Mouse (Mus musculus): ENCODE results near the gene Plaur. TPM values are rescaled to one million over a fixed set of nuclear protein-coding genes. Genes with fewer than 3 reads are reported as not detected.
"Not testable (repeated sequence)": the region's sequence is repeated elsewhere in the genome, so short reads cannot be mapped to it uniquely, and the experiment has no call there.

Gene Plaur
- polyA plus RNA-seq, 1 experiment from 2014 or later, result 3.5 TPM

DNA sequence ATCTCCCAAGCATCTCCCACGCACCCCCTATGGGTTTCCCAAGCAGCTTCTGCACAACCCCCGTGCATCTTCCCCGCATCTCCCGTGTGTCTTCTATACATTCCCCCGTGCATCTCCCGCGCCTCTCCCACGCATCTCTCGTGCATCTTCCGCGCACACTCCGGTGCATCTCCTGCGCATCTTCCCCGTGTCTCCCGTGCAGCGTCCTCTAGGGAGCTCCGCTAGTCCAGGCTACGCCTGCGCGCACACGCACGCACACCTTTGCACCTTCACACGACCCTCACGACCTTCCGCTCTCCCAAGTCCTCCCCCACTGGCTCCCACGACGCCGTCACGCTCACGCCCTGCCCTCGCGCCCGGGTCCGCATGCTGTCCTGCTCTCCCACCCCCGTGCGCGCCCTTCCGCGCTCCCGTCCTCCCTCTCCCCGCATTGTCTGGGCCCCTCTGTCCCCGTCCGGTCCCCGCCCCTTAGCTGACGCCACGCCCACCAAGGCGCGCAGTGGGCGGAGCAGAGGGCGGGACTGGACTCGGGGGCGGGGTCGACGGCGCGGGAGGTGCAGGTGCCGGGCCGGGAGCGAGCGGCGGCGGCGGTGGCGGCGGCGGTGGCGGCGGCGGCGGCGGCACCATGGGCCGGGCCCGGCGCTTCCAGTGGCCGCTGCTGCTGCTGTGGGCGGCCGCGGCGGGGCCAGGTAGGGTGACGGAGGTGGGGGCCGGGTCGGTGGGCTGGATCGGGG, 19.4 kb downstream of the Plaur start, which contains the start of gene Cadm4:
TSS of gene Cadm4 (plus strand) at position 550 of the 734 bp plus-strand sequence.
- Histone ChIP-seq H3K4me1 (peaks cover 16% of the 10 kb centered on the region), H3K27ac (no peak within 1 kb of the TSS), H3K9ac (peak within 1 kb of the TSS; percentile 72), H3K4me3 (peak within 1 kb of the TSS; percentile 67), H3K36me3 (no peaks in the 10 kb centered on the region), H3K4me2 (replicated peaks) (peak within 1 kb of the TSS; percentile 97), H3K9me3 (no peaks in the 10 kb centered on the region), H3K27me3 (peaks cover 38% of the 10 kb centered on the region)
- under 1% methylated on average over 53 of the region's 83 CpGs for WGBS
- ATAC-seq (ENCODE audit: low FRiP score, low read depth), result peak; percentile 83

DNA sequence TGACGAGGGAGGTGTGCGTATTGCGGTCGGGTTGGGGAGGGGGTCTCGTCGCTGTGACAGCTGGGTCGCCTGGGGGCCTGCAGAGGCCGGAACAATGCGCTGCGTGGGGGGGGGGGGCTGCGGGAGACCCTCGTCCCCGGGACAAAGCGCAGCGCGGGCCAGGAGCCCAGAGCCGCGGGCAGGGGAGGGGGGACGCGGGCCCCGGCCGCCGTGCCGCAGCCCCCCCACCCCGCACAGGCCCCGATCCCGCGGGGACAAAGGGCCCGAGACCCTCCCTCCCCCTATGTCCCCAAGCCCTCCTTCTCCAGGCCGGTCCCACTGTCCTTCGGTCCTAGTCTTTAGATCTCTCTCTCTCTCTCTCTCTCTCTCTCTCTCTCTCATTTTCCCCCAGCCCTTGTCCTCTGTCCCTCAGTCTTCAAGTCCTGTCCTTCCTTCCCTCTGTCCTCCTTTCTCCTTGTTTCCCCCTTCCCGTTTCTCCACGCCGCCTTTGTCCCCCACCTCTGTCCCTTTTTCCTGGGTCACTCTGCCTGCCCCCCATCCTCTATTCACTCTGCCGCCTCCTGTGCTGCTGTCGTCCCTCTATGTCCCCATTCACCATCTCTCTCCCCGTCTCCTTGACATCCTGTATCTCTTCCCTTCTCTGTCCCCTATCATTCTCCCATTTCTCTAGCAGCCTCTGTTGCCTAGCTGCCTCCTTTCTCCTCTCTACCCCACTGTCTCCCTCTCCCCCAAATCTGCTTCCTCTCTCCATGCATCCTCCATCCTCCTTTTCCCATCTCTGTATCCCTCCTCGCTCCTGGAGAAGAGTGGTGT, 20.1 kb downstream of the Plaur start:
- peaks cover 22% of the 10 kb centered on the region for H3K4me1 ChIP-seq
- H3K4me2 ChIP-seq (replicated peaks), result peak overlapping the region; percentile 97
- H3K27ac ChIP-seq, result no peak overlapping the region
- H3K9me3 ChIP-seq, result no peaks in the 10 kb centered on the region
- peaks cover 38% of the 10 kb centered on the region for H3K27me3 ChIP-seq
- H3K4me3 ChIP-seq, result peak overlapping the region; percentile 67
- no peaks in the 10 kb centered on the region for H3K36me3 ChIP-seq
- 4% methylated on average over 14 of the region's 38 CpGs for WGBS
- ATAC-seq (ENCODE audit: low FRiP score, low read depth), result no peak; the same call in 1 of the 2 replicates
- H3K9ac ChIP-seq, result peak overlapping the region; percentile 72

GRCm38 (mm10) chr7:24483291-24483690, 21.0 kb downstream of the Plaur start:
- WGBS, result 41% methylated on average over 6 of the region's 6 CpGs
- not testable (repeated sequence) for H3K36me3 ChIP-seq; H3K27ac ChIP-seq; H3K9ac ChIP-seq; ATAC-seq (ENCODE audit: low FRiP score, low read depth); H3K9me3 ChIP-seq
- H3K27me3 ChIP-seq, result peaks cover 38% of the 10 kb centered on the region
- peak overlapping the region; percentile 97 for H3K4me2 ChIP-seq (replicated peaks)
- peak overlapping the region; percentile 67 for H3K4me3 ChIP-seq
- peaks cover 22% of the 10 kb centered on the region for H3K4me1 ChIP-seq

DNA sequence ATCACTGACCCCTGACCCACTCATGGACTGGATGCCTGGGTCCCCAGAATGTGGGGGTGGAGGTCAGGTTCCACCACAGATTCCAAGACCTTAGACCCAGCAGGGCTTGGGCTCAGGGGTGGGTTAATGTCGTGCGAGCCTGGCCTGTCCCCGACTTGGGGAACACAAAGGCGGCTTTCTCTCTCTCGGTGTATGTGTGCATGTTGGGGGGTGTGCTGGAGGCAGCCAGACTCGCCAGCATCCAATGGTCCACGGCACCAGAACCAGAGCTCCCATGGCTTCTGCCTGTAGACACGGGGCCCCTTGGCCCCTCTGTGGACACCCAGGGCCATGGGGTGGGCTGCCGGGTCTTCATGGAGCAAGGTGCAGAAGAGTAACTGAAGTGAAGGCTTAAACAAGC, 23.2 kb downstream of the Plaur start:
- peaks cover 22% of the 10 kb centered on the region for H3K4me1 ChIP-seq
- H3K4me2 ChIP-seq (replicated peaks), result no peak overlapping the region
- no peak overlapping the region for H3K27ac ChIP-seq
- no peaks in the 10 kb centered on the region for H3K9me3 ChIP-seq
- H3K27me3 ChIP-seq, result peaks cover 33% of the 10 kb centered on the region
- WGBS, result 69% methylated on average over 9 of the region's 9 CpGs
- no peak overlapping the region for H3K4me3 ChIP-seq
- no peaks in the 10 kb centered on the region for H3K36me3 ChIP-seq
- ATAC-seq (ENCODE audit: low FRiP score, low read depth), result no peak
- H3K9ac ChIP-seq, result no peak overlapping the region

DNA sequence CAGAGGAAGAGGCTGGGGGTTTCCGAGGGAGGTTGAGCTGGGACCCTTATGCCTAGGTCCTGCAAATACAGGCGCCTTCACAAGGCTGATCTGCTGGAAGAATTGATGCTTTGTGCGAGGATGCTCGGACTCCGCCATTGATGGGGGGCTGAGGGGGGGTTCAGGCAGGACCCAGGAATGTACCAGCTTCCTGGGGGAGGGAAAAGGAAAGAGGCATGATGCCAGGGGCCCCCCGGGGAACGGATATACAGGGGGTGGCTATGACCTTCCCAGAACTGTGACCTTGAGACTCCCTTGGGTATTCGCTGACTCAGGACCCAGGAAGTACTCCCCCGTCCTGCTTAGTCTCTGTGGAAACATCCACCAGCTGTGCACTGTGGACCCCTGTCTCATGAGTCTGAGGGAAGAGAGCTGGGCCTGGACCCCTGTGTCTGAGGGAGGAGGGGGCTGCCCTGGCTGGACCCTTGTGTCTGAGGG, 24.4 kb downstream of the Plaur start:
- Histone ChIP-seq H3K4me2 (replicated peaks) (no peak overlapping the region), H3K27ac (no peak overlapping the region), H3K9ac (no peak overlapping the region), H3K36me3 (no peaks in the 10 kb centered on the region), H3K4me3 (no peak overlapping the region), H3K27me3 (peaks cover 25% of the 10 kb centered on the region), H3K9me3 (no peaks in the 10 kb centered on the region), H3K4me1 (peaks cover 13% of the 10 kb centered on the region; the same call in 1 of the 2 replicates)
- ATAC-seq (ENCODE audit: low FRiP score, low read depth), result no peak
- 59% methylated on average over 9 of the region's 9 CpGs for WGBS

DNA sequence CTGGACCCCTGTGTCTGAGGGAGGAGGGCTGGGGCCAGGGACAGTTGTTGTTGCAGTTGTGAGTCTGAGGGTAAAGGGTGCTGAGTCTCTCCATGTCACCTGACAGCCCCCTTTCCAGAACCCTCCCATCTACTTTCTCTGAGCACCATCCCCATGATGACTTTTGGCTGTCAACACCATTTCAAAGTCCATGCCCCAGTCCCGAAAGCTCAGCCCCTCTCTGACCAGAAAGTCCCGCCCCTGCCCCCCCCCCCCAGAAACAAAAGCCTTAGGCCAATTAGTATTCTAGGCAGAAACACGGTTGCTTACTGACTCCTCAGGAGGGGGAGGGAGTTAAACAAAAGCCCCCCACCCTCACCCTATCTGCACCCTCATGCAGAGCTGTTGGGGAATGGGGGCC, 25.1 kb downstream of the Plaur start:
- no peak overlapping the region for H3K4me3 ChIP-seq
- 49% methylated on average over 3 of the region's 3 CpGs for WGBS

GRCm38 (mm10) chr7:24488303-24488702, 26.0 kb downstream of the Plaur start:
- peaks cover 7% of the 10 kb centered on the region; the same call in 1 of the 2 replicates for H3K4me1 ChIP-seq
- no peak overlapping the region for H3K27ac ChIP-seq
- 88% methylated on average over 8 of the region's 8 CpGs for WGBS
- H3K4me2 ChIP-seq (replicated peaks), result no peak overlapping the region
- peaks cover 14% of the 10 kb centered on the region for H3K27me3 ChIP-seq
- H3K36me3 ChIP-seq, result no peaks in the 10 kb centered on the region
- no peaks in the 10 kb centered on the region for H3K9me3 ChIP-seq
- no peak overlapping the region for H3K4me3 ChIP-seq
- no peak overlapping the region for H3K9ac ChIP-seq
- no peak for ATAC-seq (ENCODE audit: low FRiP score, low read depth)

More for the DNA sequence above, 25.1 kb downstream of the Plaur start:
- Histone ChIP-seq H3K36me3 (no peaks in the 10 kb centered on the region), H3K27me3 (peaks cover 22% of the 10 kb centered on the region), H3K9me3 (no peaks in the 10 kb centered on the region), H3K9ac (no peak overlapping the region), H3K27ac (no peak overlapping the region), H3K4me2 (replicated peaks) (no peak overlapping the region), H3K4me1 (peaks cover 13% of the 10 kb centered on the region; the same call in 1 of the 2 replicates)
- no peak; the same call in 1 of the 2 replicates for ATAC-seq (ENCODE audit: low FRiP score, low read depth)

DNA sequence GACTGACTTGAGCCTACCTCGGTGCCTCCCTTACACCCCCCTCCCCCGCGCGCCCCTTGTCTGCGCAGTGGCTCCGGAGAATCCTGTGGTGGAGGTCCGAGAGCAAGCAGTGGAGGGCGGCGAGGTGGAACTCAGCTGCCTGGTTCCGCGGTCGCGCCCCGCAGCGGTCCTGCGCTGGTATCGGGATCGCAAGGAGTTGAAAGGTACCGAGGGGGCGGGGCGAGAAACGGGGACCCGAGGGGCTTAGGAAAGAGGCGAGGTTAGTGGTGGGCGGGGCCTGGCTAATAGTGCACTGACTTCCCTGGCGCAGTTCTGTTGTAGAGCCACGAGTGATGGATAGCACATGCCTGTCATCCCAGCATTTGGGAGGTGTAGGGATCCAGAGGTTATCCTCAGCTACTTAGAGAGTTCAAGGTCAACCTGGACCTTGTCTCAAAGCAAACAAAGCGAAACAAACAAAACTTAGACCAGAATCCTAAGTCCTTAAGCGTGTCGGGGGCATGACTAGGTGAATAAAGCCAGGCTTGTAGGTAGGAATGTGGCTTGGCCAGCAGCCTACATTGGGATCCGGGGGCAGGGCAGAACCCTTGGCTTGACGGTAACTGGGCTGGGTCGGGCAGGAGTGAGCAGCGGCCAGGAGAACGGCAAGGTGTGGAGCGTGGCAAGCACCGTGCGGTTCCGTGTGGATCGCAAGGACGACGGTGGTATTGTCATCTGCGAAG, 37.7 kb downstream of the Plaur start:
- H3K27ac ChIP-seq, result no peak overlapping the region
- peaks cover 53% of the 10 kb centered on the region for H3K27me3 ChIP-seq
- peak overlapping the region; percentile 69 for H3K4me2 ChIP-seq (replicated peaks)
- H3K4me3 ChIP-seq, result peak overlapping the region; percentile 44
- peaks cover 23% of the 10 kb centered on the region for H3K4me1 ChIP-seq
- peaks cover 3% of the 10 kb centered on the region; the same call in 1 of the 2 replicates for H3K36me3 ChIP-seq
- no peaks in the 10 kb centered on the region for H3K9me3 ChIP-seq
- 11% methylated on average over 43 of the region's 43 CpGs for WGBS
- peak overlapping the region; percentile 59 for H3K9ac ChIP-seq
- peak; percentile 62; the same call in 1 of the 2 replicates for ATAC-seq (ENCODE audit: low FRiP score, low read depth)

DNA sequence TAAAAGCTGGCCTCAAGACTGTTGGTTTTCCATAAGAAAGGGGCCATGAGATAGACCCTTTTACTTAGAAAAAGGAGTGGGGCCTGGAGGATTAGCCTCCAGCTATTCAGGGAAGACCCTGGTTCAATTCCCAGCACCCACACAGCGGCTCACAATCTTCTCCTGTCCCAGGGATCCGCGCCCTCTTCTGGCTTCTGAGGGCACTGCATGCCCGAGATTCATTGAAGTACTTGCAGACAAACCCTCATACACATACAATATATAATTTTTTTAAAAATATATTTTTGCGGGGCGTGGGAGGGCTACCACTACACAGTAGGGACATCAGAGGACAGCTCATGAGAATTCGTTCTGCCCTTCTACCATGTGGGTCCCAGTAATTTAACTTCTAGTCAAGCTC, 38.6 kb downstream of the Plaur start:
- no peak overlapping the region for H3K4me3 ChIP-seq

DNA sequence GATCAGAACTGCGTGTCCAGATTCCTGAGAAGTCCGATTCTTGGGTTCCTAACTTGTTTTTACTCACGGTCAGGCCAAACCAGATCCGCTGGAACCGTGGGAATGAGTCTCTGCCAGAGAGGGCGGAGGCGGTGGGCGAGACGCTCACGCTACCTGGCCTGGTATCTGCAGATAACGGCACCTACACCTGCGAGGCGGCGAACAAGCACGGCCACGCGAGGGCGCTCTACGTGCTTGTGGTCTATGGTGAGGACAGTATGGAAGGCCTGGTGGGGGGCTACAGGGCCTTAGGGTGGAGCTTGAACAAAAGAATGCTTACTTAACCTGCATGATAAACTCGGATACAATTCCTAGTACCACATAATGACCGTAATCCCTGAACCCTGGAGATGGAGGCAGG, 39.2 kb downstream of the Plaur start:
- H3K9me3 ChIP-seq, result no peaks in the 10 kb centered on the region

More for the DNA sequence above, 38.6 kb downstream of the Plaur start:
- 35% methylated on average over 7 of the region's 7 CpGs for WGBS
- Histone ChIP-seq H3K4me2 (replicated peaks) (no peak overlapping the region), H3K9ac (no peak overlapping the region), H3K4me1 (peaks cover 32% of the 10 kb centered on the region), H3K27me3 (peaks cover 53% of the 10 kb centered on the region), H3K27ac (no peak overlapping the region), H3K9me3 (no peaks in the 10 kb centered on the region), H3K36me3 (peaks cover 3% of the 10 kb centered on the region; the same call in 1 of the 2 replicates)
- no peak for ATAC-seq (ENCODE audit: low FRiP score, low read depth)

GRCm38 (mm10) chr7:24504004-24504403, 41.7 kb downstream of the Plaur start:
- 11% methylated on average over 10 of the region's 10 CpGs for WGBS
- Histone ChIP-seq H3K36me3 (peaks cover 3% of the 10 kb centered on the region; the same call in 1 of the 2 replicates), H3K9me3 (no peaks in the 10 kb centered on the region), H3K27me3 (peaks cover 38% of the 10 kb centered on the region), H3K4me1 (peaks cover 48% of the 10 kb centered on the region), H3K4me2 (replicated peaks) (peak overlapping the region; percentile 36), H3K4me3 (no peak overlapping the region), H3K27ac (no peak overlapping the region), H3K9ac (no peak overlapping the region)
- ATAC-seq (ENCODE audit: low FRiP score, low read depth), result no peak

More for the DNA sequence above, 39.2 kb downstream of the Plaur start:
- Histone ChIP-seq H3K4me1 (peaks cover 38% of the 10 kb centered on the region), H3K27ac (no peak overlapping the region), H3K4me2 (replicated peaks) (no peak overlapping the region), H3K36me3 (peaks cover 3% of the 10 kb centered on the region; the same call in 1 of the 2 replicates), H3K27me3 (peaks cover 53% of the 10 kb centered on the region), H3K9ac (no peak overlapping the region), H3K4me3 (peak overlapping the region; percentile 5; the same call in 1 of the 2 replicates)
- ATAC-seq (ENCODE audit: low FRiP score, low read depth), result no peak
- 48% methylated on average over 21 of the region's 21 CpGs for WGBS

Measured in limb, embryonic 13.5 days (tissue).